Comparison of ENCODE assay signal across 10 mouse cellular contexts in genomic region chr8:70173320-70173719, GRCm38 (mm10). TPM values are rescaled to one million over a fixed set of nuclear protein-coding genes. Genes with fewer than 3 reads are reported as not detected.
A peak's percentile ranks its signal among the peaks of the same experiment; 100 is the strongest.
DNase-seq lines count a peak whose midpoint lies in the region; ATAC-seq and TF ChIP-seq lines count a peak whose summit lies in the region.
"Had no signal": no experiment of that assay in that cellular context is flagged by ENCODE, and none has a peak within 500 bp of the region (broad histone marks: within the 10 kb centered on the region; RNA-seq: fewer than 3 reads in every experiment).

No protein-coding gene starts in this region.

- TF ChIP-seq CTCF in kidney, adult 2 months (conservative IDR thresholded peaks at IDR 0.05; ENCODE audit: insufficient read depth, insufficient read length, low read depth, low read length) = no peak

- no peaks in the 10 kb centered on the region for H3K27me3 ChIP-seq in kidney, embryonic 14.5 days (ENCODE audit: control insufficient read depth, insufficient read depth, low read length)
- no peaks in the 10 kb centered on the region for H3K27me3 ChIP-seq in kidney, adult 2 months (replicated peaks; ENCODE audit: control insufficient read depth, insufficient read depth, low read length)
- no peaks in the 10 kb centered on the region for H3K27me3 ChIP-seq in embryonic facial prominence, embryonic 12.5 days
- 0 out of 2 replicates have a peak, but pooled peaks cover 4% of the 10 kb centered on the region for H3K27me3 ChIP-seq in hindbrain, embryonic 13.5 days
- H3K27me3 ChIP-seq in liver, embryonic 16.5 days (ENCODE audit: control insufficient read depth, insufficient read depth, low read depth, low read length) = no peaks in the 10 kb centered on the region

- H3K9ac ChIP-seq in kidney, embryonic 14.5 days (ENCODE audit: low read depth, low read length) = no peak overlapping the region
- no peak overlapping the region; the same call in 1 of the 2 replicates for H3K9ac ChIP-seq in embryonic facial prominence, embryonic 12.5 days
- H3K9ac ChIP-seq in hindbrain, embryonic 13.5 days = peak overlapping the region; percentile 78
- no peak overlapping the region for H3K9ac ChIP-seq in liver, embryonic 16.5 days (ENCODE audit: low read depth, low read length)

- H3K36me3 ChIP-seq in kidney, embryonic 14.5 days (ENCODE audit: control insufficient read depth, insufficient read depth, low read length) = peaks cover 16% of the 10 kb centered on the region; the same call in 1 of the 2 replicates
- no peaks in the 10 kb centered on the region; the same call in 1 of the 2 replicates for H3K36me3 ChIP-seq in kidney, adult 2 months (ENCODE audit: control insufficient read depth, insufficient read depth, low read length)
- H3K36me3 ChIP-seq in embryonic facial prominence, embryonic 12.5 days = peaks cover 27% of the 10 kb centered on the region
- peaks cover 15% of the 10 kb centered on the region for H3K36me3 ChIP-seq in hindbrain, embryonic 13.5 days
- peaks cover 2% of the 10 kb centered on the region; the same call in 1 of the 2 replicates for H3K36me3 ChIP-seq in liver, embryonic 16.5 days (ENCODE audit: control insufficient read depth, insufficient read depth)

- ATAC-seq in kidney, embryonic 14.5 days (ENCODE audit: low FRiP score, low TSS enrichment) = no peak
- no peak for ATAC-seq in embryonic facial prominence, embryonic 12.5 days (ENCODE audit: insufficient number of reproducible peaks, insufficient read depth, low FRiP score, low TSS enrichment)
- no peak for ATAC-seq in hindbrain, embryonic 13.5 days (ENCODE audit: low FRiP score)
- ATAC-seq in liver, embryonic 16.5 days (ENCODE audit: low read depth) = peak; percentile 39; the same call in 1 of the 2 replicates

- DNase-seq in kidney, adult 2 months = no peak
- DNase-seq in testis, postnatal 14 days (ENCODE audit: low spot score) = no peak
- DNase-seq in left cerebral cortex, postnatal 25 days (ENCODE audit: low spot score in 2 of 2) = no peak
- DNase-seq in spleen, postnatal 10 days (ENCODE audit: low spot score in 2 of 2) = no peak
- DNase-seq: thymus, postnatal 25 days had no signal

- H3K9me3 ChIP-seq in kidney, embryonic 14.5 days (ENCODE audit: control insufficient read depth, low read length) = no peaks in the 10 kb centered on the region
- no peaks in the 10 kb centered on the region for H3K9me3 ChIP-seq in embryonic facial prominence, embryonic 12.5 days
- H3K9me3 ChIP-seq in hindbrain, embryonic 13.5 days = no peaks in the 10 kb centered on the region
- no peaks in the 10 kb centered on the region for H3K9me3 ChIP-seq in liver, embryonic 16.5 days (replicated peaks; ENCODE audit: control insufficient read depth, low read length)

- no peak overlapping the region for H3K27ac ChIP-seq in kidney, embryonic 14.5 days (ENCODE audit: low read depth, low read length)
- H3K27ac ChIP-seq in kidney, adult 2 months (ENCODE audit: insufficient read depth, low read depth, low read length) = no peak overlapping the region
- no peak overlapping the region for H3K27ac ChIP-seq in embryonic facial prominence, embryonic 12.5 days
- no peak overlapping the region for H3K27ac ChIP-seq in hindbrain, embryonic 13.5 days
- no peak overlapping the region for H3K27ac ChIP-seq in liver, embryonic 16.5 days (ENCODE audit: low read length)

- peaks cover 6% of the 10 kb centered on the region; the same call in 1 of the 2 replicates for H3K4me1 ChIP-seq in kidney, embryonic 14.5 days (ENCODE audit: control insufficient read depth, insufficient read depth, low read length)
- peaks cover 8% of the 10 kb centered on the region for H3K4me1 ChIP-seq in kidney, adult 2 months (ENCODE audit: control insufficient read depth, insufficient read depth, low read length)
- H3K4me1 ChIP-seq in embryonic facial prominence, embryonic 12.5 days = peaks cover 12% of the 10 kb centered on the region
- H3K4me1 ChIP-seq in hindbrain, embryonic 13.5 days (replicated peaks) = peaks cover 28% of the 10 kb centered on the region
- peaks cover 38% of the 10 kb centered on the region for H3K4me1 ChIP-seq in liver, embryonic 16.5 days (ENCODE audit: control insufficient read depth, low read depth, low read length)

- no peak overlapping the region; the same call in 1 of the 2 replicates for H3K4me3 ChIP-seq in kidney, embryonic 14.5 days (ENCODE audit: low read length)
- H3K4me3 ChIP-seq in kidney, adult 2 months (ENCODE audit: insufficient read depth, low read depth, low read length) = no peak overlapping the region
- no peak overlapping the region for H3K4me3 ChIP-seq in embryonic facial prominence, embryonic 12.5 days
- peak overlapping the region; percentile 66; the same call in 1 of the 2 replicates for H3K4me3 ChIP-seq in hindbrain, embryonic 13.5 days
- H3K4me3 ChIP-seq in liver, embryonic 16.5 days (ENCODE audit: low read depth, low read length) = peak overlapping the region; percentile 63; the same call in 1 of the 2 replicates

- WGBS in kidney, embryonic 14.5 days = 80% methylated on average over 5 of the region's 5 CpGs
- WGBS in kidney, adult 2 months = 71% methylated on average over 5 of the region's 5 CpGs
- whole genome bisulfite sequencing in embryonic facial prominence, embryonic 12.5 days = 69% methylated on average over 5 of the region's 5 CpGs
- WGBS in hindbrain, embryonic 13.5 days = 85% methylated on average over 5 of the region's 5 CpGs
- 28% methylated on average over 5 of the region's 5 CpGs for WGBS in liver, embryonic 16.5 days (ENCODE audit: insufficient replicate concordance)

- peak overlapping the region; percentile 50; the same call in 1 of the 2 replicates for H3K4me2 ChIP-seq in kidney, embryonic 14.5 days (replicated peaks; ENCODE audit: low read depth, low read length)
- peak overlapping the region; percentile 66 for H3K4me2 ChIP-seq in embryonic facial prominence, embryonic 12.5 days (replicated peaks)
- peak overlapping the region; percentile 56 for H3K4me2 ChIP-seq in hindbrain, embryonic 13.5 days
- H3K4me2 ChIP-seq in liver, embryonic 16.5 days (ENCODE audit: low read depth, low read length) = peak overlapping the region; percentile 59; the same call in 1 of the 2 replicates

- TF ChIP-seq POLR2A in kidney, adult 2 months (IDR thresholded peaks at IDR 0.05; ENCODE audit: low read depth, low read length) = no peak

- intact Hi-C loops in left cerebral cortex, postnatal 25 days (cut with DNase I) = no loop called here

RNA-seq across cellular contexts. Expression of gene Tmem161a, which starts 1.2 kb away (rescaled TPM):
- 43.6 and 47.5 TPM in 2 replicates for polyA plus RNA-seq in kidney, embryonic 14.5 days (2014; fragmentation: Nextera tagmentation; extraction: Ambion mirVana)
- polyA plus RNA-seq in kidney, adult 2 months (2012; rRNA removed) = 85.2 and 115 TPM in 2 replicates
- 65.9 and 72.0 TPM in 2 replicates for polyA plus RNA-seq in embryonic facial prominence, embryonic 12.5 days (2016; fragmentation: Nextera tagmentation; extraction: Ambion mirVana)
- 44.3 and 52.3 TPM in 2 replicates for polyA plus RNA-seq in hindbrain, embryonic 13.5 days (2015; fragmentation: Nextera tagmentation; extraction: Ambion mirVana)
- polyA plus RNA-seq in liver, embryonic 16.5 days (2015; fragmentation: Nextera tagmentation; extraction: Ambion mirVana) = 26.8 and 28.4 TPM in 2 replicates
- 10 to 100 TPM; 44.1 to 50.8 TPM for total RNA-seq in left cerebral cortex, postnatal 25 days (2021)

RNA-seq across cellular contexts. Expression of gene Mef2b, which starts 33.8 kb away (rescaled TPM):
- 0.30 and 0.97 TPM in 2 replicates for polyA plus RNA-seq in kidney, embryonic 14.5 days (2014; fragmentation: Nextera tagmentation; extraction: Ambion mirVana)
- 0.10 and 0.16 TPM in 2 replicates for polyA plus RNA-seq in kidney, adult 2 months (2012; rRNA removed)
- polyA plus RNA-seq in embryonic facial prominence, embryonic 12.5 days (2016; fragmentation: Nextera tagmentation; extraction: Ambion mirVana) = 1.4 and 1.9 TPM in 2 replicates
- polyA plus RNA-seq in hindbrain, embryonic 13.5 days (2015; fragmentation: Nextera tagmentation; extraction: Ambion mirVana) = 0.40 TPM in 2 replicates
- polyA plus RNA-seq in liver, embryonic 16.5 days (2015; fragmentation: Nextera tagmentation; extraction: Ambion mirVana) = not detected in 2 replicates
- total RNA-seq in left cerebral cortex, postnatal 25 days (2021) = under 1 TPM in 1 of 2 experiments, not detected in 1; 0.57 TPM
- polyA plus RNA-seq: liver, adult 2 months had no signal

RNA-seq across cellular contexts. Expression of gene Borcs8, which starts 34.0 kb away (rescaled TPM):
- polyA plus RNA-seq in kidney, embryonic 14.5 days (2014; fragmentation: Nextera tagmentation; extraction: Ambion mirVana) = 49.6 and 64.5 TPM in 2 replicates
- polyA plus RNA-seq in kidney, adult 2 months (2012; rRNA removed) = 107 and 111 TPM in 2 replicates
- 46.5 and 46.7 TPM in 2 replicates for polyA plus RNA-seq in embryonic facial prominence, embryonic 12.5 days (2016; fragmentation: Nextera tagmentation; extraction: Ambion mirVana)
- polyA plus RNA-seq in hindbrain, embryonic 13.5 days (2015; fragmentation: Nextera tagmentation; extraction: Ambion mirVana) = 53.6 and 58.2 TPM in 2 replicates
- 21.4 and 23.4 TPM in 2 replicates for polyA plus RNA-seq in liver, embryonic 16.5 days (2015; fragmentation: Nextera tagmentation; extraction: Ambion mirVana)
- total RNA-seq in left cerebral cortex, postnatal 25 days (2021) = 10 to 100 TPM; 46.8 to 51.0 TPM

RNA-seq across cellular contexts. Expression of gene Rfxank, which starts 34.4 kb away (rescaled TPM):
- 18.6 and 19.6 TPM in 2 replicates for polyA plus RNA-seq in kidney, embryonic 14.5 days (2014; fragmentation: Nextera tagmentation; extraction: Ambion mirVana)
- 29.9 and 31.9 TPM in 2 replicates for polyA plus RNA-seq in kidney, adult 2 months (2012; rRNA removed)
- 25.8 and 28.3 TPM in 2 replicates for polyA plus RNA-seq in embryonic facial prominence, embryonic 12.5 days (2016; fragmentation: Nextera tagmentation; extraction: Ambion mirVana)
- polyA plus RNA-seq in hindbrain, embryonic 13.5 days (2015; fragmentation: Nextera tagmentation; extraction: Ambion mirVana) = 12.5 and 14.3 TPM in 2 replicates
- 7.4 TPM in 2 replicates for polyA plus RNA-seq in liver, embryonic 16.5 days (2015; fragmentation: Nextera tagmentation; extraction: Ambion mirVana)
- total RNA-seq in left cerebral cortex, postnatal 25 days (2021) = 10 to 100 TPM; 10.2 to 12.4 TPM

RNA-seq across cellular contexts. Expression of gene Slc25a42, which starts 38.8 kb away (rescaled TPM):
- 2.1 and 3.0 TPM in 2 replicates for polyA plus RNA-seq in kidney, embryonic 14.5 days (2014; fragmentation: Nextera tagmentation; extraction: Ambion mirVana)
- 129 and 132 TPM in 2 replicates for polyA plus RNA-seq in kidney, adult 2 months (2012; rRNA removed)
- 4.4 and 4.6 TPM in 2 replicates for polyA plus RNA-seq in embryonic facial prominence, embryonic 12.5 days (2016; fragmentation: Nextera tagmentation; extraction: Ambion mirVana)
- 5.3 and 5.4 TPM in 2 replicates for polyA plus RNA-seq in hindbrain, embryonic 13.5 days (2015; fragmentation: Nextera tagmentation; extraction: Ambion mirVana)
- 8.4 and 12.0 TPM in 2 replicates for polyA plus RNA-seq in liver, embryonic 16.5 days (2015; fragmentation: Nextera tagmentation; extraction: Ambion mirVana)
- 10 to 100 TPM; 33.5 to 36.5 TPM for total RNA-seq in left cerebral cortex, postnatal 25 days (2021)

Comparison
In these comparisons a context has a peak if more than half of its experiments do, and no peak if none do; other contexts are left out.
1. H3K4me3 ChIP-seq: peak in hindbrain, embryonic 13.5 days (single experiment) and liver, embryonic 16.5 days (single experiment); none in kidney, embryonic 14.5 days (single experiment), kidney, adult 2 months (single experiment) and embryonic facial prominence, embryonic 12.5 days (single experiment).
2. Peak in every context shown above with its lines, with median percentiles within 50 percentile points of each other: H3K4me2 ChIP-seq.